Mouse (Mus musculus): ENCODE results near the gene Tmod3. TPM values are rescaled to one million over a fixed set of nuclear protein-coding genes. Genes with fewer than 3 reads are reported as not detected.

Gene Tmod3
- polyA plus RNA-seq, 1 experiment from 2014 or later, result 120 TPM

DNA sequence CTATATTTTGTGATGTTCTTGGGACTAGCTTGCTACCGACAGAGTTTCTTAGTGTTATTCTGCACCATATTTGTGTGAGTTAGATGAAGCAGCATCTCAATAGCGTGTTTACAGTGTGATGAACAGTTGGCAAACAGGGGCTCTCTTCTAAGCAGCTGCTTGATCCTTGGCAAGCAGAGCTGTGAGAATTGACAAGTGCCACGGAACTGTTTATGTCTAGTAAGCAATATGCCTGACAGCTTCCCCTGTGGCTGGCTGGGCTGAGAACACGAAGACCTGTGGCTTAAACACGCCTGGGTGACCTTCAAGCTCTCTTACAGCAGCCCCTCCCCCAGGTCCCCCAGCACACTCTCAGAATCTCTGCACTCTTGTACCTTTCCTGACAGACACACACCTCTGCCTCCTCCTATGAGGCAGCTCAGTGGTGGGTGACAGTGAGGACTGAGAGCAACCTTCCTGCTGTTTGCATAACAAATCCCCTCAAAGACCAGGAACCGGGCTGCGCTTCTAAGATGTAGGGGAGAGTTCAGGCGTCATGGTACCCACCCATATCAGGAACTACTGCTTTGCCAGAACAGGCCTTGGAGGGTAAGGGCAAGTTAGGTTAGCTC, 96.3 kb downstream of the Tmod3 start:
- Histone ChIP-seq H3K9ac (ENCODE audit: low read depth, low read length) (no peak overlapping the region), H3K9me3 (replicated peaks; ENCODE audit: low read length) (no peaks in the 10 kb centered on the region), H3K4me3 (replicated peaks; ENCODE audit: low read depth, low read length) (no peak overlapping the region), H3K4me2 (ENCODE audit: low read length) (no peak overlapping the region), H3K27ac (no peak overlapping the region), H3K4me1 (replicated peaks; ENCODE audit: insufficient read depth, low read length) (no peaks in the 10 kb centered on the region), H3K36me3 (ENCODE audit: insufficient read depth, low read length) (peaks cover 58% of the 10 kb centered on the region), H3K27me3 (ENCODE audit: insufficient read depth, low read length) (no peaks in the 10 kb centered on the region)
- no peak for DNase-seq (ENCODE audit: low spot score)
- 70% methylated on average over 8 of the region's 8 CpGs for WGBS
- TF ChIP-seq CTCF (IDR thresholded peaks at IDR 0.05; ENCODE audit: low read depth), result no peak
- ATAC-seq (replicated peaks; ENCODE audit: low FRiP score, low read depth), result no peak

DNA sequence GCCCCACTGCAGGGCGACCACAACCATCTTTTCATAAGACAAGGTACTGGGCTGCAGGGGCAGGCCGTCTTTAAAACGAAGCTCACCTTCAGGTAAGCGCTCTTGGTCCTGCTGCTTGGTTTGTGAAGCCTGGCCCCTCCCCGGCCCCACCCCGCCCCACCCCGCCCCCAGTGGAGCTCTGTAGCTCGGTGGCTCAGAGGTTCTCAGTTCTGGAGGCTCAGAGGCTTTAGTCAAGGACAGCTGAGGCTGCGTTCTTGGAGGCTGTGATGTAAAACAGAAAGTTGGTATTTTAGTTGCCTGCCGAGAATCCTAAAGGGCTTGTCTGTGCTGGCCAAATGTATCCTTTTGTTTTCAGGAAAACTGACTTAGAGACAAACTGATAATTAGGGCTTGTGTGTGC, 103.8 kb downstream of the Tmod3 start:
- ATAC-seq (replicated peaks; ENCODE audit: low FRiP score, low read depth) (no peak), DNase-seq (ENCODE audit: low spot score) (no peak)
- Histone ChIP-seq H3K4me2 (ENCODE audit: low read length) (no peak overlapping the region), H3K27me3 (ENCODE audit: insufficient read depth, low read length) (no peaks in the 10 kb centered on the region), H3K4me1 (replicated peaks; ENCODE audit: insufficient read depth, low read length) (no peaks in the 10 kb centered on the region), H3K9ac (ENCODE audit: low read depth, low read length) (no peak overlapping the region), H3K4me3 (replicated peaks; ENCODE audit: low read depth, low read length) (no peak overlapping the region), H3K27ac (no peak overlapping the region), H3K36me3 (ENCODE audit: insufficient read depth, low read length) (peaks cover 59% of the 10 kb centered on the region), H3K9me3 (replicated peaks; ENCODE audit: low read length) (no peaks in the 10 kb centered on the region)
- TF ChIP-seq CTCF (IDR thresholded peaks at IDR 0.05; ENCODE audit: low read depth), result no peak
- WGBS, result 76% methylated on average over 10 of the region's 10 CpGs

DNA sequence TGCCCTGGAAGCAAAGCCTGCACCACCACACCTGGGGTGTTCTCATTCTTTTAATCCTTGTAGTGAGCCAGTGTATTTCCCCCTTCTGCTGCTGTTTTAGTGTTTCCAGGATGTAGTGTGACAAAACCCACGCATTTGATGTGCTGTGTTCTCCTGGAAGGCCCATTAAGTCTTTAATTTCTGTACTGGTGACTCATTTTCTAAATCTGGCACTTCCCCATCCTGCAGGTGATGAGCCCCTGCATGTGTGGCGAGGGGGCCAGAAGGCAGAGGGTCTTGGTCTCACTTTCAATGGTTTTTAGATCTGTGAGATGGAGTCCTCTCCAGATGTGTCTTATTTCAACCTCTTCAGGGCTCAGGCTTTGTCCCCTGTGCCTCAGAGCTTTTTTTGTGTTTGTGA, 105.5 kb downstream of the Tmod3 start:
- TF ChIP-seq CTCF (IDR thresholded peaks at IDR 0.05; ENCODE audit: low read depth), result no peak
- no peak for DNase-seq (ENCODE audit: low spot score)
- WGBS, result 86% methylated on average over 2 of the region's 2 CpGs
- H3K9me3 ChIP-seq (replicated peaks; ENCODE audit: low read length), result no peaks in the 10 kb centered on the region
- no peak overlapping the region for H3K9ac ChIP-seq (ENCODE audit: low read depth, low read length)
- ATAC-seq (replicated peaks; ENCODE audit: low FRiP score, low read depth), result no peak
- no peak overlapping the region for H3K4me3 ChIP-seq (replicated peaks; ENCODE audit: low read depth, low read length)
- H3K27ac ChIP-seq, result no peak overlapping the region
- no peaks in the 10 kb centered on the region for H3K4me1 ChIP-seq (replicated peaks; ENCODE audit: insufficient read depth, low read length)
- no peak overlapping the region for H3K4me2 ChIP-seq (ENCODE audit: low read length)
- peaks cover 59% of the 10 kb centered on the region for H3K36me3 ChIP-seq (ENCODE audit: insufficient read depth, low read length)
- H3K27me3 ChIP-seq (ENCODE audit: insufficient read depth, low read length), result no peaks in the 10 kb centered on the region

DNA sequence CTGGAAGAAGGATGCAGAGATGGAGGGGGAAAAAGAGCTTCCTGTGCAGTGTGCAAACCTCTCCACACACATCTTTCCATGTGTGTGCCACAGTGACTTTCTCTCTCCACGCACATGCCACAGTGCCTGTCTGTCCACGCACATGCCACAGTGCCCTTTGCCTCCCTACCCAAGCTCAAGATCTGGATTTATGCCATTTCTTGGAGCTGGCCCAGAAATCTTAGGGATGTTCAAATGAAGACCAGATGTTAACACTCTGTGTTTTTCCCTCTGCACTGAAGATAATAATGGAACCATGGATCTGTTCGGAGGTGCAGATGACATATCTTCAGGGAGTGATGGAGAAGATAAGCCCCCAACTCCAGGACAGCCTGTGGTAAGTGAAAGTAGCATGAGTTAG, 111.4 kb downstream of the Tmod3 start:
- no peaks in the 10 kb centered on the region for H3K9me3 ChIP-seq (replicated peaks; ENCODE audit: low read length)
- no peak overlapping the region for H3K9ac ChIP-seq (ENCODE audit: low read depth, low read length)
- no peaks in the 10 kb centered on the region for H3K4me1 ChIP-seq (replicated peaks; ENCODE audit: insufficient read depth, low read length)
- H3K36me3 ChIP-seq (ENCODE audit: insufficient read depth, low read length), result peaks cover 37% of the 10 kb centered on the region
- no peaks in the 10 kb centered on the region for H3K27me3 ChIP-seq (ENCODE audit: insufficient read depth, low read length)
- 83% methylated on average over 3 of the region's 3 CpGs for WGBS
- TF ChIP-seq CTCF (IDR thresholded peaks at IDR 0.05; ENCODE audit: low read depth), result no peak
- H3K4me2 ChIP-seq (ENCODE audit: low read length), result no peak overlapping the region
- no peak for DNase-seq (ENCODE audit: low spot score)
- no peak overlapping the region for H3K4me3 ChIP-seq (replicated peaks; ENCODE audit: low read depth, low read length)
- no peak for ATAC-seq (replicated peaks; ENCODE audit: low FRiP score, low read depth)
- H3K27ac ChIP-seq, result no peak overlapping the region

Other genes starting within 250 kb of the Tmod3 start
- not detected in 2 replicates for gene Bcl2l10, start 211.9 kb downstream of the Tmod3 start, polyA plus RNA-seq (2015; fragmentation: Nextera tagmentation; extraction: Ambion mirVana)
- gene Mapk6, start 149.7 kb downstream of the Tmod3 start, polyA plus RNA-seq (2015; fragmentation: Nextera tagmentation; extraction: Ambion mirVana), result 39.9 and 40.1 TPM in 2 replicates
- 31.4 and 36.6 TPM in 2 replicates for gene Leo1, start 118.1 kb downstream of the Tmod3 start, polyA plus RNA-seq (2015; fragmentation: Nextera tagmentation; extraction: Ambion mirVana)
- 12.4 and 15.6 TPM in 2 replicates for gene Tmod2, start 51.7 kb upstream of the Tmod3 start, polyA plus RNA-seq (2015; fragmentation: Nextera tagmentation; extraction: Ambion mirVana)
- gene Lysmd2, start 66.1 kb upstream of the Tmod3 start, polyA plus RNA-seq (2015; fragmentation: Nextera tagmentation; extraction: Ambion mirVana), result 31.4 and 34.7 TPM in 2 replicates
- gene Scg3, start 124.4 kb upstream of the Tmod3 start, polyA plus RNA-seq (2015; fragmentation: Nextera tagmentation; extraction: Ambion mirVana), result 0.18 TPM in 2 replicates
- 0.38 and 0.39 TPM in 2 replicates for gene Bmp5, start 215.7 kb upstream of the Tmod3 start, polyA plus RNA-seq (2015; fragmentation: Nextera tagmentation; extraction: Ambion mirVana)